Mouse (Mus musculus) hindbrain, embryonic 14.5 days (tissue): ENCODE measurements around the gene Pycr2. TPM values are rescaled to one million over a fixed set of nuclear protein-coding genes. Genes with fewer than 3 reads are reported as not detected.
A peak's percentile ranks its signal among the peaks of the same experiment; 100 is the strongest.

Source experiments
- ATAC-seq: fragments of 200-750 bp; cut with Nextera tagmentation; 2 replicates; pipeline ENCODE4 v1.8.0; 2017; ENCODE audit warnings: moderate number of reproducible peaks, mild to moderate bottlenecking, moderate TSS enrichment, moderate library complexity; ENCODE audit not compliant: low FRiP score
- DNase-seq: peaks from one replicate; pipeline ENCODE4 v3.0.0-alpha.2; 2015; ENCODE audit warnings: low spot score
- H3K27ac ChIP-seq: fragments of 300-500 bp; sonication (generic); 2 replicates; pipeline ENCODE4 v1.5.1; 2014; ENCODE audit warnings: mild to moderate bottlenecking, moderate library complexity
- H3K27me3 ChIP-seq: fragments of 300-500 bp; sonication (generic); 2 replicates; pipeline ENCODE4 v1.6.1; 2014; ENCODE audit warnings: mild to moderate bottlenecking, low read length, mixed read lengths; ENCODE audit not compliant: control insufficient read depth, insufficient read depth
- H3K36me3 ChIP-seq: fragments of 300-500 bp; sonication (generic); replicated peaks from 2 replicates; pipeline ENCODE4 v1.6.1; 2014; ENCODE audit not compliant: control insufficient read depth, insufficient read depth
- H3K4me1 ChIP-seq: fragments of 300-500 bp; sonication (generic); replicated peaks from 2 replicates; pipeline ENCODE4 v1.6.1; 2014; ENCODE audit warnings: antibody characterized with exemption, low read length, mixed read lengths; ENCODE audit not compliant: control insufficient read depth, insufficient read depth
- H3K4me2 ChIP-seq: fragments of 300-500 bp; sonication (generic); replicated peaks from 2 replicates; pipeline ENCODE4 v1.6.1; 2014; ENCODE audit warnings: mild to moderate bottlenecking, moderate library complexity
- H3K4me3 ChIP-seq: fragments of 300-500 bp; sonication (generic); replicated peaks from 2 replicates; pipeline ENCODE4 v1.5.1; 2014; ENCODE audit warnings: mild to moderate bottlenecking, low read length
- H3K9ac ChIP-seq: fragments of 300-500 bp; sonication (generic); 2 replicates; pipeline ENCODE4 v1.6.1; 2014
- H3K9me3 ChIP-seq: fragments of 300-500 bp; sonication (generic); 2 replicates; pipeline ENCODE4 v1.6.1; 2016; ENCODE audit warnings: low read length; ENCODE audit not compliant: control insufficient read depth
- WGBS: fragments of 180-500 bp; shearing (Covaris S2); extraction: QIAGEN DNeasy Blood & Tissue Kit; methylation state at CpG from one replicate; pipeline ENCODE4 v1.1.7; 2014; 5-methylcytosine and 5-hydroxymethylcytosine counted together
- polyA plus RNA-seq: library from polyadenylated mRNA; unstranded; fragments of >200 nt; fragmentation: Nextera tagmentation; extraction: Ambion mirVana; gene quantifications from 2 replicates; pipeline ENCODE4 v1.2.1, GENCODE M21; 2014

The Pycr2 gene
- 63.0 and 68.0 TPM in 2 replicates for polyA plus RNA-seq

DNA sequence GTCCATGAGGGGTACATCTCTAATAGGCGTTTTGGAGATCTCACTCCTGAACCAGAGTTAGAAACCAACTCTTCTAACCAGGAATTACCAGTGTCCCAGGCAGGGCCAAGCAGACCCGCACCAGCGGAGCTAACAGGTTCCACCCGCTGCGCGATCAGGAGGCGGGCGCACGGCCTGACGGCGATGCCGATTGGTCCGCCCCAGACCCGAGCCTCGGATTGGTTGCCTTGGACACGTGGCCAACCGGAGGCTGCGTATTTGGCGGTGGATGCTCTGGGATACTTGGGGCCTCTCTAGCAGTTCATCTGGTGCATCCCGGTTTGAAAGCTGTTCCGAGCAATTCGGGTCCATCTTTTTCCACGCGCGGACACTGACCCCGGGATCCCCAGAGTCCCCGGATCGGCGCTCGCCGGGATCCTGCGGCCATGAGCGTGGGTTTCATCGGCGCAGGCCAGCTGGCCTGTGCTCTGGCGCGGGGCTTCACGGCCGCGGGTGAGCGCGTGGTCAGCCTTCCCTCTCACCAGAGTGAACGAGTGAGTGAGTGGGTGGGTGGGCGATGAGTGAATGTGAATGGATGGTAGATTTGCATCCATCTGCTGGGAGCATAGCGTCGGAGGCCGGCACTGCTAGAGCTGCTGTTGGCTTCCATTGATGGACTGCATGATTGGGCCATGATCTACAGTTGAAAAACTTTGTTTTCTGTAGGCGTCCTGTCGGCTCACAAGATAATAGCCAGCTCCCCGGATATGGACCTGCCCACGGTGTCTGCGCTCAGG lies at the start of gene Pycr2:
TSS of gene Pycr2 (plus strand) at position 255 of the 776 bp plus-strand sequence.
- H3K36me3 ChIP-seq, result peaks cover 31% of the 10 kb centered on the region
- no peaks in the 10 kb centered on the region for H3K27me3 ChIP-seq
- no peaks in the 10 kb centered on the region for H3K9me3 ChIP-seq
- H3K27ac ChIP-seq, result peak within 1 kb of the TSS; percentile 82
- under 1% methylated on average over 52 of the region's 52 CpGs for WGBS
- H3K9ac ChIP-seq, result peak within 1 kb of the TSS; percentile 79
- peak; percentile 96 for DNase-seq
- H3K4me2 ChIP-seq, result peak within 1 kb of the TSS; percentile 85
- H3K4me1 ChIP-seq, result peaks cover 15% of the 10 kb centered on the region
- peak; percentile 98 for ATAC-seq
- peak within 1 kb of the TSS; percentile 72 for H3K4me3 ChIP-seq

DNA sequence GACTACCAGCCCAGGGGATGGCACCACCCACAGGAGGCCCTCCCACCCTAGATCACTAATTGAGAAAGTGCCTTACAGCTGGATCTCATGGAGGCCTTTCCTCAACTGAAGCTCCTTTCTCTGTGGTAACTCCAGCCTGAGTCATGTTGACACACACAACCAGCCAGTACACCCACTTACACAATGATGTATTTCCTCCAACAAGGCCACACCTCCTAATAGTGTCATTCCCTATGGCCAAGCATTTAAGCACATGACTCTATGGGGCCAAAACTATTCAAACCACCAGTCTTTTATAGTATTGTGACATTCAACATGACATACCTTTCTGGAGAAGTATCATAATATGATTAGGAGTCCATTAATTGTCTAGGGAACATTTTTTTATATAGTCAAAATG lies 45.3 kb upstream of the Pycr2 start:
- DNase-seq (no peak), ATAC-seq (no peak)
- H3K9me3 ChIP-seq, result no peaks in the 10 kb centered on the region
- H3K4me3 ChIP-seq, result no peak overlapping the region
- no peak overlapping the region for H3K4me2 ChIP-seq
- no peaks in the 10 kb centered on the region for H3K4me1 ChIP-seq
- H3K36me3 ChIP-seq, result peaks cover 75% of the 10 kb centered on the region
- H3K27me3 ChIP-seq, result no peaks in the 10 kb centered on the region
- H3K27ac ChIP-seq, result no peak overlapping the region
- no peak overlapping the region for H3K9ac ChIP-seq

DNA sequence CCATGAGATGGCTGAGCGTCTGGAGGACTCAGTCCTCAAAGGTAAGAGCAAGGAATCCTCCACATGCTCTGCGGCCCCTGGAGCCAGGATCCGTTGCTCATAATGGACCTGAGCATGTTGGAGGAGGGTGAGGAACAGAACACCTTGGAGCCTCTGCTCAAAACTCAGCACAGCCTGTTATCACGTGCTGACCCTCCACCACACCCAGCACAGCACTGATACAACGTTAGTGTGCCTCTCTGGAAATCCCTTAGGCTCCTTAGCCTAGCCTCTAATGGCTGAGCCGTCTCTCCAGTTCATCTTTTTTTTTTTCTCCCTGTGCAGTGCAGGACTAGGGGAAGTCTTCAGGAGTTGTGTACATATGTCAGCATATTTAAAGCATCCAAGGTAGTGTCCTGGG lies 44.1 kb upstream of the Pycr2 start:
- Histone ChIP-seq H3K4me3 (no peak overlapping the region), H3K36me3 (peaks cover 86% of the 10 kb centered on the region), H3K4me1 (no peaks in the 10 kb centered on the region), H3K4me2 (no peak overlapping the region), H3K27ac (no peak overlapping the region), H3K9me3 (no peaks in the 10 kb centered on the region), H3K27me3 (no peaks in the 10 kb centered on the region), H3K9ac (no peak overlapping the region)
- WGBS, result 91% methylated on average over 6 of the region's 6 CpGs
- DNase-seq (no peak), ATAC-seq (no peak)

DNA sequence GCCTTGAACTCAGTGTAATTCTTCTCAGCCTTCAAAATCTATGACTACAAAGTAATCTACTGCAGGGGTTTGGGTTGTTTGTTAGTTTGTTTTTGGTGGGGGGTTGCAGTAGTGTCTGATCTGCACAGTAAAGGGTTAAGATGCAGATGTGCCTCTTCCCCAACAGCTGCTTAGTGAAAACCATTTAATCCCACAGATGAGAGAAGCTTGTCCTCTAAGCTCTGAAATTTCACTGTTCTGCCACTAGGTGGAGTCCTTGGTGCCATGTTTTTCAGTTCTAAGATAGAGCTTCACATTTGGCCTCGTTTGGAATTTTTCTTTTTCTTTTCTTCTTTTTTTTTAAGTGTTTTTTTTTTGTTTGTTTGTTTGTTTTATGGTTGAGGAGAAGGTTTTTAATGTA lies 40.5 kb upstream of the Pycr2 start:
- 19% methylated on average over 1 of the region's 1 CpGs for WGBS
- Histone ChIP-seq H3K27me3 (no peaks in the 10 kb centered on the region), H3K9ac (no peak overlapping the region), H3K36me3 (peaks cover 90% of the 10 kb centered on the region), H3K9me3 (no peaks in the 10 kb centered on the region), H3K4me2 (no peak overlapping the region), H3K4me1 (no peaks in the 10 kb centered on the region), H3K27ac (no peak overlapping the region), H3K4me3 (no peak overlapping the region)
- no peak for ATAC-seq
- peak; percentile 77 for DNase-seq

DNA sequence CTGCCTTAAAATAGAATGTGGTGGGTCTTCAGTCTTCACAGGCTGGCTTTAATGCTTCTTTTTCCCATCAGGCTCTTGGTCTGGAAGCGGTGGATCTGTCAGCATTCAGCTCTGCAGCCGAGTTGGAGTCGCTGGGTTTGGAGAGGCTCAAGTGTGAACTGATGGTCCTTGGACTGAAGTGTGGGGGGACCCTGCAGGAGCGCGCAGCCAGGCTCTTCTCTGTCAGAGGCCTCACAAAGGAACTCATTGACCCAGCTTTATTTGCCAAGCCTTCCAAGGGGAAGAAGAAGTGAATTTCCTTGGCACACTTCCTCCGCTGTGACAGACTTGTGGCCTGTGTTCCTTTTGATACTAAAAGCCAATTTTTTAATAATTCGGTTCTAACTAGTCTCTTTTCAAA lies 38.1 kb upstream of the Pycr2 start:
- no peak overlapping the region for H3K4me3 ChIP-seq
- H3K9ac ChIP-seq, result no peak overlapping the region
- H3K36me3 ChIP-seq, result peaks cover 70% of the 10 kb centered on the region
- no peaks in the 10 kb centered on the region for H3K4me1 ChIP-seq
- H3K27ac ChIP-seq, result no peak overlapping the region
- no peak overlapping the region for H3K4me2 ChIP-seq
- ATAC-seq (no peak), DNase-seq (no peak)
- 89% methylated on average over 7 of the region's 7 CpGs for whole genome bisulfite sequencing
- H3K9me3 ChIP-seq, result no peaks in the 10 kb centered on the region
- no peaks in the 10 kb centered on the region for H3K27me3 ChIP-seq

DNA sequence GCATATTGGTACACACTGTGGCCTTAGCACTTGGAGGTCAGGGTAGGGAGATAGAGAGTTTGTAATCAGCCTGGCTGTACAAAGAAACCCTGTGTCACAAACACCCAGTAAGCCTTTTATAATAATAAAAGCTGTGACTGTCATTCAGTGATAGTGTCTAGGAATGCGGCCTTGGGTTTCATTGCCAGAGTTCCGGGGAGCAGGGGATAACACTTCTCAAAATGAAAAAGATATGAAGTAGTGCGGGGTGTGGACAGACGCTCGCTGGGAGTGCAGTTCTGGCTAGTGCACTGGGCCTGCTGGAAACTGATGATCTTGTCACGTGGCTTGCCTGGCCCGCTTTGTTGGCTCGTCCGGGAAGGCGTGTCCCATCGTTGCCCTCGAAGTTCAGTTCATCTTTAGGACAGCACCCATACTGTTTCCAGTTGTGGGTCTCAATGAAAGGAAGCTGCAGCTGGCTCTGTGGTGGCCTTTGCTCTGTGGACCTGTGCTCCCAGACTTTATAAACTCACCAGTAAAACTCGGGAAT lies 33.9 kb upstream of the Pycr2 start:
- Histone ChIP-seq H3K27ac (no peak overlapping the region), H3K9me3 (no peaks in the 10 kb centered on the region), H3K9ac (no peak overlapping the region), H3K4me1 (no peaks in the 10 kb centered on the region), H3K4me2 (no peak overlapping the region), H3K36me3 (peaks cover 33% of the 10 kb centered on the region), H3K27me3 (no peaks in the 10 kb centered on the region), H3K4me3 (no peak overlapping the region)
- 77% methylated on average over 13 of the region's 13 CpGs for WGBS
- DNase-seq, result no peak
- no peak for ATAC-seq

DNA sequence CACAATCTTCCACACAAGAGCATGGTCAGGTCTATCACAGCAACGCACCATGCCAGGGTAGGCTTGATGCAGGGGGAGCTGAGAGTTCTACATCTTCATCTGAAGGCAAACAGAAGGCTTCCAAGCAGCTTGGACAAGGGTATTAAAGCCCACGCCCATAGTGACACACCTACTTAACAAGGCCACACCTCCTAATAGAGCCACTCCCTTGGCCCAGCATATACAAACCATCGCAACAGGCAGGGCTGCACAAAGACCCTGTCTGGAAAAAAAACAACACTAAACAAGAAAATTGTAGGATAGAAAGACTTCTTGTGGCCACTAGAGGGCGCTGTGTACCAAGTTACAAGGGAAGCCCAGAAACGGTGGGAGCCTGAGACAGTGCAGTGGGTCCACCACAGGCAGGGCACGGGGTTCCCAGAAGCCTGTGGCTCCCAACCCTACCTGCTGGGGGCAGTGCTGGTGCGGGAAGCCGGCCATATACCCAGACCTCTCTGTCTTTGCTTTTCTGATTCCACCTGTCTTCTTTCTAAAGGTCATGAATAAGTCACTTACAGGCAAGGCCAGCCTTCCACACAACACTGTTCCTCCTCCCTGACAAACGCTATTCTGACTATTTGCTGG lies 30.1 kb upstream of the Pycr2 start:
- H3K4me3 ChIP-seq, result no peak overlapping the region
- H3K9ac ChIP-seq, result no peak overlapping the region

DNA sequence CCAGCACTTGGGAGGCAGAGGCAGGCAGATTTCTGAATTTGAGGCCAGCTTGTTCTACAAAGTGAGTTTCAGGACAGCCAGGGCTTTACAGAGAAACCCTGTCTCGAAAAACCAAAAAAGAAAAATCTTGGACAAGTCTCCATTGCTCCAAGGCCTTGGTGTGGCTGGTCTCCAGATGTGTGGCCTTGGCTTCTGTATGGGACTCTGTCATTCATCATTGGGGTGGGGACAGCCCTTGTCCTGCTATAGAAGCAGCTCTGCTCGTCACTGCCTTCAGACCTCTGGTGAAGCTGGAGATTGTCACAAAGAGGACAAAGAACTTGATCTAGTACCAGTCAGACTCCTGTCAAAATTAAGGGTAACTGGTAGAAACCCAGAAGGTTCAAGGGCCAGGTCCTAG lies 29.5 kb upstream of the Pycr2 start:
- WGBS, result 83% methylated on average over 2 of the region's 2 CpGs
- no peaks in the 10 kb centered on the region for H3K36me3 ChIP-seq
- H3K9me3 ChIP-seq, result no peaks in the 10 kb centered on the region
- DNase-seq, result no peak
- no peak overlapping the region for H3K27ac ChIP-seq
- ATAC-seq, result no peak
- H3K9ac ChIP-seq, result no peak overlapping the region
- H3K27me3 ChIP-seq, result no peaks in the 10 kb centered on the region
- no peaks in the 10 kb centered on the region for H3K4me1 ChIP-seq
- no peak overlapping the region for H3K4me3 ChIP-seq
- H3K4me2 ChIP-seq, result no peak overlapping the region

More for the DNA sequence above, 30.1 kb upstream of the Pycr2 start:
- Histone ChIP-seq H3K4me2 (no peak overlapping the region), H3K27ac (no peak overlapping the region), H3K27me3 (no peaks in the 10 kb centered on the region), H3K9me3 (no peaks in the 10 kb centered on the region), H3K36me3 (no peaks in the 10 kb centered on the region), H3K4me1 (no peaks in the 10 kb centered on the region)
- ATAC-seq, result no peak
- DNase-seq, result peak; percentile 34
- WGBS, result 20% methylated on average over 9 of the region's 9 CpGs

DNA sequence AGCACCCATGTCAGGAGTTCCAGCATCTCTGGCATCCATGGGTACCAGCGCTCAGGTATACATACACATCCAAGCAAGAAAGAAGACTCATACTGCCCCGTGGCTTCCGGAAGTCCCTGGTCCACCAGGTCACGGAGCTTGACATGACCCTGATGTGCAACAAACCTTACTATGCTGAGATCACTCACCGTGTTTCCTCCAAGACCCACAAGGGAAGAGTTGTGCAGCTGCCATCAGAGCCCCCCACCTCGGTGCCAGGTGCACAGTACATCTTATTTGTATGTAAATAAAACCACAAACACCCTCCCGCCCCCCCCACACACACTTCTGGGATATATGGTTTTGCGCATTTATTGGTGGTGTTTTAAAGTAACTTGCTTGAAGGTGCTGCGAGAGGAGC lies 29.0 kb upstream of the Pycr2 start:
- no peaks in the 10 kb centered on the region for H3K4me1 ChIP-seq
- no peak for ATAC-seq
- 93% methylated on average over 9 of the region's 9 CpGs for WGBS

More for the DNA sequence above, 29.0 kb upstream of the Pycr2 start:
- H3K9me3 ChIP-seq, result no peaks in the 10 kb centered on the region
- DNase-seq, result no peak
- H3K9ac ChIP-seq, result no peak overlapping the region
- H3K27ac ChIP-seq, result no peak overlapping the region
- no peak overlapping the region for H3K4me3 ChIP-seq
- no peak overlapping the region for H3K4me2 ChIP-seq
- no peaks in the 10 kb centered on the region for H3K36me3 ChIP-seq
- H3K27me3 ChIP-seq, result no peaks in the 10 kb centered on the region
